Mouse (Mus musculus) forebrain, embryonic 11.5 days (tissue): ENCODE results near the gene Pgrmc1. TPM values are rescaled to one million over a fixed set of nuclear protein-coding genes. Genes with fewer than 3 reads are reported as not detected.

Experiments
- ATAC-seq: fragments of 200-750 bp; cut with Nextera tagmentation; replicated peaks from 2 replicates; pipeline ENCODE4 v1.8.0; 2017; ENCODE audit warnings: moderate TSS enrichment; ENCODE audit not compliant: low FRiP score
- DNase-seq: peaks from one replicate; pipeline ENCODE4 v3.0.0-alpha.2; 2017; ENCODE audit warnings: low spot score
- H3K27ac ChIP-seq: fragments of 300-500 bp; sonication (generic); 2 replicates; pipeline ENCODE4 v1.5.1; 2014; ENCODE audit warnings: low read depth, low read length
- H3K27me3 ChIP-seq: fragments of 300-500 bp; sonication (generic); 2 replicates; pipeline ENCODE4 v1.6.1; 2014; ENCODE audit warnings: mild to moderate bottlenecking, low read length, mixed read lengths; ENCODE audit not compliant: control insufficient read depth, insufficient read depth
- H3K36me3 ChIP-seq: fragments of 300-500 bp; sonication (generic); 2 replicates; pipeline ENCODE4 v1.6.1; 2014; ENCODE audit warnings: mild to moderate bottlenecking, low read length, moderate library complexity, mixed read lengths; ENCODE audit not compliant: control insufficient read depth, insufficient read depth
- H3K4me1 ChIP-seq: fragments of 300-500 bp; sonication (generic); replicated peaks from 2 replicates; pipeline ENCODE4 v1.6.1; 2014; ENCODE audit warnings: low read length, mixed read lengths; ENCODE audit not compliant: control insufficient read depth, insufficient read depth
- H3K4me2 ChIP-seq: fragments of 300-500 bp; sonication (generic); 2 replicates; pipeline ENCODE4 v1.6.1; 2014; ENCODE audit warnings: low read depth, mild to moderate bottlenecking, low read length, moderate library complexity, mixed read lengths; ENCODE audit not compliant: severe bottlenecking
- H3K4me3 ChIP-seq: fragments of 300-500 bp; sonication (generic); 2 replicates; pipeline ENCODE4 v1.5.1; 2014; ENCODE audit warnings: low read depth, low read length
- H3K9ac ChIP-seq: fragments of 300-500 bp; sonication (generic); 2 replicates; pipeline ENCODE4 v1.6.1; 2014; ENCODE audit warnings: low read length
- H3K9me3 ChIP-seq: fragments of 300-500 bp; sonication (generic); 2 replicates; pipeline ENCODE4 v1.6.1; 2016; ENCODE audit warnings: low read length, mixed read lengths; ENCODE audit not compliant: control insufficient read depth
- WGBS: fragments of 180-500 bp; shearing (Covaris S2); extraction: QIAGEN DNeasy Blood & Tissue Kit; methylation state at CpG from one replicate; pipeline ENCODE4 v1.1.7; 2014; 5-methylcytosine and 5-hydroxymethylcytosine counted together
- polyA plus RNA-seq: library from polyadenylated mRNA; unstranded; fragments of >200 nt; fragmentation: Nextera tagmentation; extraction: Ambion mirVana; gene quantifications from 2 replicates; pipeline ENCODE4 v1.2.1, GENCODE M21; 2014

The Pgrmc1 gene
- polyA plus RNA-seq, 1 experiment from 2014 or later, result 393 TPM

DNA sequence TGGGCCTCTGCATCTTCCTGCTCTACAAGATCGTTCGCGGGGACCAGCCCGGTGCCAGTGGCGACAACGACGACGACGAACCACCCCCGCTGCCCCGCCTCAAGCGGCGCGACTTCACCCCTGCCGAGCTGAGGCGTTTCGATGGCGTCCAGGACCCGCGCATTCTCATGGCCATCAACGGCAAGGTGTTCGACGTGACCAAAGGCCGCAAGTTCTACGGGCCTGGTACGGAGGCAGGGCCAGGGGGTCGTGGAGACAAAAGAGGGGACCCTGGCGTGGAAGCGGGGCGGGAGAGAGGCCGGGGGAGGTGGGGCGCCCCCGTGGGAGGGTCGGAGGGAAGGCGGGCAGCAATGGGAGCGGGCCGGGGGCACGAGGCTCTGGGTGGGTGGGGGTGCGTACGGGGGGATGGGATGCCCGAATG lies 394 bp downstream of the Pgrmc1 start:
- H3K9ac ChIP-seq, result peak overlapping the region; percentile 77
- H3K27ac ChIP-seq, result peak overlapping the region; percentile 53
- H3K4me3 ChIP-seq, result peak overlapping the region; percentile 61
- no peaks in the 10 kb centered on the region for H3K9me3 ChIP-seq
- ATAC-seq (peak; percentile 64), DNase-seq (peak; percentile 75)
- peak overlapping the region; percentile 59 for H3K4me2 ChIP-seq
- H3K27me3 ChIP-seq, result no peaks in the 10 kb centered on the region
- no peaks in the 10 kb centered on the region for H3K4me1 ChIP-seq
- WGBS, result 22% methylated on average over 37 of the region's 41 CpGs
- H3K36me3 ChIP-seq, result no peaks in the 10 kb centered on the region

DNA sequence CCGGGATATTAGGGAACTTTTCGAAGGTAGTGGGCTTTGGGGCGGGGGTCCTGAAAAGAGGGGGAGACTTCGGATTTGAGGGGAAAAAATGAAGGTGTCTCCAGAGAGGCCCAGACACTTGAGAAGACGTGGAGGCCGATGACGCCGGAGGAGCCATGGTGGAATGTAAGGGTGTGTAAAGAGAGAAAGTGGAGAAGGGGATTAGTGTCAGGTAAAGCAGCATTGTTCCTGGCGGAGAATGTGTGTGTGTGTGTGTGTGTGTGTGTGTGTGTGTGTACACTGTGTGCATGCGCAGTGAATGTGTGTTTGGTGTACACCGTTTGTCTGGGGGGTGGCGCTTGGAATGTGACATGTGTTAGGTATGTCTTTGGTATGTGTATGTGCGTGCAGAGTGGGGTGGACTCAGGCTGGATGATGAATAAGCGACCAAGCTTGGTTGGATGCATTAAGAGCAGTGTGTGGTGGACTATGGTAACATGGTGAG lies 897 bp downstream of the Pgrmc1 start:
- Histone ChIP-seq H3K9me3 (no peaks in the 10 kb centered on the region), H3K4me1 (no peaks in the 10 kb centered on the region), H3K4me3 (peak overlapping the region; percentile 61), H3K27ac (no peak overlapping the region), H3K9ac (peak overlapping the region; percentile 77), H3K36me3 (no peaks in the 10 kb centered on the region), H3K27me3 (no peaks in the 10 kb centered on the region), H3K4me2 (peak overlapping the region; percentile 59)
- ATAC-seq (peak; percentile 37; the same call in 1 of the 2 replicates), DNase-seq (peak; percentile 51)
- WGBS, result 27% methylated on average over 13 of the region's 14 CpGs

DNA sequence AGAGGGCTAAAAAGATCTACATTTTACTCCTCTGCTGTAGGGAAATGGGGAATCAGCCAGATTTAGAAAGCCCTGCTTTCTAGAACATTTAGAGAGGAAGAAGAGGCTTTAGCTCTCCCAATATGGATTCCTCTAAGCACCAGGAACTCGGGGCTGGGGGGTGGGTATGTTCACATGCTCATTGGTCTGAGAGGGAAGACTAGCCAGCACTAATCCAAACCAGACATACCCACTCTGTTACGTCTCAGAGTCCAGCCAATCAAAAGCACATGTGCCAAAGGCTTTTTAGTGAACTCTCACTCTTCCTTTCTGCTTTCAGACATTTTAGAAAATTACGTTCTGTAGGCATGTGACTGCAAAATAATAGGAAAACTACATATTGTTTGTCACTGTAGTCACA lies 1.6 kb downstream of the Pgrmc1 start:
- no peak for ATAC-seq
- 38% methylated on average over 3 of the region's 3 CpGs for WGBS
- Histone ChIP-seq H3K27me3 (no peaks in the 10 kb centered on the region), H3K4me3 (peak overlapping the region; percentile 61), H3K4me2 (peak overlapping the region; percentile 59), H3K27ac (no peak overlapping the region), H3K36me3 (no peaks in the 10 kb centered on the region), H3K4me1 (no peaks in the 10 kb centered on the region), H3K9me3 (no peaks in the 10 kb centered on the region), H3K9ac (peak overlapping the region; percentile 77)
- no peak for DNase-seq

DNA sequence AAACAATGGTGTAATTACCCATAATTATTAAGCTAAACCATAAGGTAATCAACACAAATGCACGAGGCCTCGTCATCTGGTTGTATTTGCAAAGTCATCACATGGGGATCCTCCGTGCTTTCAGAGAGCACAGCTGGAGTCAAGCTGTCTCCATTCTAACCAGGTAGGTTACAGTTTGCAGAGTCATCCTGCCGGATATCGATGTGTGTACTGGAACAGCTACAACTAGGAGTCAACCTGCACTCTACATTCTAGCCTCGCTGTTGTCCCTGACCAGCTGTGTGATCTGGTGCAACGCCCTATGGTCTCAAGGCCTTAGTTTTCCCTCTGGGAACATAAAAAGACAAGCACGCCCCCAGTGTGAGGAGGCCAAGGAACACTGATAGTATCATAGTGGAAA lies 2.1 kb downstream of the Pgrmc1 start:
- 81% methylated on average over 8 of the region's 8 CpGs for WGBS

DNA sequence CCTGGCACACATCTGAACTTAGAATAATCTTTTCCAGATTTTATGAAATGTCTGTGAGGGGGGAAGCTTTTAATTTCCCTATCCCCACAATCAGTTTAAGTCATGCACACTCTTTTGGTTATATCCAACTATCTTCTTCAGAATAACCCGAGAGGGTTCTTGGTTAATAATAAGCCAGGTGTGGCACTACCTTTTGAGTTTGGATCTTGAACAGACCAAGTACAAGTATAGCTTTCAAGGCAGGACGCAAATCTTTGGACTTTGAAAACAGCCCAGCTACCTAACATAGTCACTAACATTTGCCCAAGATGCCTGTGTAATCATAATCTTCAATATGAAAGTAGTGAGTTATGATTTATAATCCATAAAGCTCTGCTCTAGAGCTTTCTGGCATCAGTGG lies 4.9 kb downstream of the Pgrmc1 start:
- Histone ChIP-seq H3K9me3 (no peaks in the 10 kb centered on the region), H3K27me3 (no peaks in the 10 kb centered on the region), H3K9ac (no peak overlapping the region), H3K27ac (no peak overlapping the region), H3K4me3 (no peak overlapping the region), H3K4me2 (no peak overlapping the region), H3K4me1 (no peaks in the 10 kb centered on the region), H3K36me3 (no peaks in the 10 kb centered on the region)
- ATAC-seq, result no peak
- DNase-seq, result no peak
- 81% methylated on average over 2 of the region's 2 CpGs for WGBS

More for the DNA sequence above, 2.1 kb downstream of the Pgrmc1 start:
- Histone ChIP-seq H3K36me3 (no peaks in the 10 kb centered on the region), H3K4me1 (no peaks in the 10 kb centered on the region), H3K27me3 (no peaks in the 10 kb centered on the region), H3K9me3 (no peaks in the 10 kb centered on the region), H3K4me3 (no peak overlapping the region; the same call in 1 of the 2 replicates), H3K27ac (no peak overlapping the region), H3K9ac (no peak overlapping the region), H3K4me2 (peak overlapping the region; percentile 59; the same call in 1 of the 2 replicates)
- DNase-seq (no peak), ATAC-seq (no peak)

DNA sequence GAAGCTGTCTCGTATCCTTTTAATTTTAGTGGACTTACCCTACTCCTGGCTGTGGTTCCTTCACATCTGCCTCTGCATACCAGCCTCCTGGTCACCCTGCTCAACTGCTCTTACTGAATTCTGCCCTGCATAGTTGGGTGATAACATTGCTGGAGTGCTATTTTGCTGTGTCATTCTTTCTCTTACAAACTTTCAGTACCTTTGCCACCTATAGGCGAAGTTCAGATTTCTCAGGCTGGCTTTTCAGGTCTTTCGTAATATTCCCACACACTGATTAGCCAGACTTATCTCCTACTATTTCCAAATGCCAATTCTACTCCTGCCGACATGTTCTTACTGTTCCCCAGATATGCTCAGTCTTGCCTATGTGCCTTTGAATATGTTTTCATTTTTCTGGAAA lies 6.0 kb downstream of the Pgrmc1 start:
- 89% methylated on average over 4 of the region's 4 CpGs for WGBS
- Histone ChIP-seq H3K36me3 (no peaks in the 10 kb centered on the region), H3K9ac (no peak overlapping the region)

DNA sequence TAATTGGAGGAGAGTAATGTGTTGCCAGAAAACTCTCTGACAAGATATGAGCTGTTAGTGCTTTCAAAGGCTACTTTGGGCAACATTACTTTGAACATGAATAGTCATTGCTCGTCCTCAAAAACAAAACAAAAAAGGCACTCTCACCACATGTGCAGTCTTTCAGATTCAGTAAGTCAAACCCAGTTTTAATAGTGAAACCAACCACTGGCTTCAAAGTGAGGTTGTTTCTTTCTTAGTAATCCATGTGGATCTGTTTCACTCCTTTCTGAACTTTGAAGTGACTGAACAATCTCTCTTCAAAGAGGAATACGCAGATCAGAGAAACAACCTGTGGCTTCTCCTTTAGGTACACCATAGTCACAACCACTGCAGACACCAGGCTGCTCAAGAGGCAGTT lies 11.1 kb downstream of the Pgrmc1 start:
- Histone ChIP-seq H3K9me3 (no peaks in the 10 kb centered on the region), H3K4me3 (no peak overlapping the region), H3K9ac (no peak overlapping the region), H3K4me2 (no peak overlapping the region), H3K36me3 (no peaks in the 10 kb centered on the region), H3K27ac (no peak overlapping the region), H3K27me3 (no peaks in the 10 kb centered on the region), H3K4me1 (no peaks in the 10 kb centered on the region)
- DNase-seq, result no peak
- WGBS, result 88% methylated on average over 2 of the region's 2 CpGs
- no peak for ATAC-seq

More for the DNA sequence above, 6.0 kb downstream of the Pgrmc1 start:
- H3K4me2 ChIP-seq, result no peak overlapping the region
- DNase-seq (no peak), ATAC-seq (no peak)
- H3K27ac ChIP-seq, result no peak overlapping the region
- no peak overlapping the region for H3K4me3 ChIP-seq
- no peaks in the 10 kb centered on the region for H3K9me3 ChIP-seq
- no peaks in the 10 kb centered on the region for H3K4me1 ChIP-seq
- no peaks in the 10 kb centered on the region for H3K27me3 ChIP-seq

DNA sequence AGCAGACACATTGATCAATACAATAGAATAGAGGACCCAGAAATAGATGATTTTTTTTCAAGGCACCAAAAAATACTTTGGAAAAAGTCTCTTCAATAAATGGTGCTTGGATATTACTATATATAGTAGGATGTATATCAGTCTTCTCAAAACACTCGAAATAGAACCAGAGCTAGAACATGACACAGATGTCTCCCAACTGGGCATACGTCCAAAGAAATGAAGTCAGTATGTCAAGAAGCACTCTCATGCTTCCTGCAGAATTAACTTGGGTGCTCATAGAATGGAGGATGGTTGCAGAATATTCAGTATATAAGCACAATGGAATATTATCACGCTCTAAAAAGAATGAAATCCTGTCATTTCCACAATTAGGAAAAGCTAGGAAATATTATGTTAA lies 30.1 kb downstream of the Pgrmc1 start:
- DNase-seq (no peak), ATAC-seq (no peak)
- no peak overlapping the region for H3K27ac ChIP-seq
- no peaks in the 10 kb centered on the region for H3K36me3 ChIP-seq
- no peak overlapping the region for H3K4me3 ChIP-seq
- no peaks in the 10 kb centered on the region for H3K9me3 ChIP-seq
- H3K4me2 ChIP-seq, result no peak overlapping the region
- no peaks in the 10 kb centered on the region for H3K4me1 ChIP-seq
- 85% methylated on average over 3 of the region's 3 CpGs for WGBS
- no peaks in the 10 kb centered on the region for H3K27me3 ChIP-seq
- H3K9ac ChIP-seq, result no peak overlapping the region

DNA sequence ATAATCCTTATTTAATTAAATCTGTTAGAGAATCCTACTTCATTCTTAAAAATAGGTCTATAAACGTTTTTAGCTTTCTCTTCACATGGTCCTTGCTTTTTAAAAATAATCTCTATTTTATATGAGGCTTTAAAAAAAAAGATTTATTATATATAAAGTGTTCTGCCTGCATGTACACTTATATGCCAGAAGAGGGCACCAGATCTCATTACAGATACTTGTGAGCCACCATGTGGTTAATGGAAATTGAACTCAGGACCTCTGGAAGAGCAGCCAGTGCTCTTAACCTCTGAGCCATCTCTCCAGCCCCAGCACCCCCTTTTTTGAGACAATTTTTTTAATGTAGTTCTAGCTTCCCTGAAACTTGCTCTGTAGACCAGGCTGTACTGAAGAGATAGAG lies 32.8 kb downstream of the Pgrmc1 start:
- no peak overlapping the region for H3K4me2 ChIP-seq
- H3K27me3 ChIP-seq, result no peaks in the 10 kb centered on the region
- WGBS, result 4% methylated on average over 1 of the region's 1 CpGs
- H3K9ac ChIP-seq, result no peak overlapping the region
- H3K9me3 ChIP-seq, result no peaks in the 10 kb centered on the region
- H3K36me3 ChIP-seq, result no peaks in the 10 kb centered on the region
- H3K27ac ChIP-seq, result no peak overlapping the region
- no peaks in the 10 kb centered on the region for H3K4me1 ChIP-seq
- ATAC-seq (no peak), DNase-seq (no peak)
- H3K4me3 ChIP-seq, result no peak overlapping the region
